Mouse (Mus musculus) retina, postnatal 7 days (tissue): ENCODE results near the gene Arl9.
A peak's percentile ranks its signal among the peaks of the same experiment; 100 is the strongest.
"Not testable (repeated sequence)": the region's sequence is repeated elsewhere in the genome, so short reads cannot be mapped to it uniquely, and the experiment has no call there.

Experiments used
- DNase-seq: peaks from one replicate; pipeline ENCODE4 v3.0.0-alpha.2; 2012; ENCODE audit warnings: low read depth, low spot score

Arl9 gene

GRCm38 (mm10) chr5:77004051-77004821 is at the start of gene Arl9:
Gene Arl9, plus strand, starts transcription at chr5:77004055.
- no peak for DNase-seq

- DNase-seq: no peak
Observed at GRCm38 (mm10) chr5:76954271-76954900, 49.5 kb upstream of the Arl9 start.

- no peak for DNase-seq
Observed at GRCm38 (mm10) chr5:76955474-76955873, 48.4 kb upstream of the Arl9 start.

GRCm38 (mm10) chr5:76957954-76958353 is 45.9 kb upstream of the Arl9 start:
- no peak for DNase-seq

GRCm38 (mm10) chr5:76959587-76959986 is 44.3 kb upstream of the Arl9 start:
- no peak for DNase-seq

- DNase-seq: no peak
Observed at GRCm38 (mm10) chr5:76962545-76962944, 41.3 kb upstream of the Arl9 start.

GRCm38 (mm10) chr5:76964651-76965050 is 39.2 kb upstream of the Arl9 start:
- no peak for DNase-seq

GRCm38 (mm10) chr5:76969250-76969649 is 34.6 kb upstream of the Arl9 start:
- no peak for DNase-seq

- DNase-seq: not testable (repeated sequence)
Observed at GRCm38 (mm10) chr5:76971115-76971514, 32.7 kb upstream of the Arl9 start.

GRCm38 (mm10) chr5:76973488-76973887 is 30.4 kb upstream of the Arl9 start:
- no peak for DNase-seq

GRCm38 (mm10) chr5:76974207-76974553 is 29.7 kb upstream of the Arl9 start:
- DNase-seq: no peak

- peak; percentile 81 for DNase-seq
Observed at GRCm38 (mm10) chr5:76974554-76975285, 29.1 kb upstream of the Arl9 start, which contains the start of gene Srp72. Gene Srp72, plus strand, starts transcription at chr5:76974683.

GRCm38 (mm10) chr5:76975736-76976135 is 28.1 kb upstream of the Arl9 start:
- DNase-seq: no peak

- no peak for DNase-seq
Observed at GRCm38 (mm10) chr5:76984015-76984414, 19.8 kb upstream of the Arl9 start.

- no peak for DNase-seq
Observed at GRCm38 (mm10) chr5:76990789-76991188, 13.1 kb upstream of the Arl9 start.

- DNase-seq: no peak
Observed at GRCm38 (mm10) chr5:76993174-76993814, 10.6 kb upstream of the Arl9 start.

GRCm38 (mm10) chr5:76998416-76998815 is 5.4 kb upstream of the Arl9 start:
- DNase-seq: peak; percentile 40

GRCm38 (mm10) chr5:77001192-77001591 is 2.7 kb upstream of the Arl9 start:
- DNase-seq: no peak

- no peak for DNase-seq
Observed at GRCm38 (mm10) chr5:77010352-77010751, 6.5 kb downstream of the Arl9 start.

GRCm38 (mm10) chr5:77011082-77011481 is 7.2 kb downstream of the Arl9 start:
- DNase-seq: no peak

GRCm38 (mm10) chr5:77013171-77013570 is 9.3 kb downstream of the Arl9 start:
- DNase-seq: no peak
